Mouse (Mus musculus): Measurements from ENCODE around the gene Dnah11. TPM values are rescaled to one million over a fixed set of nuclear protein-coding genes. Genes with fewer than 3 reads are reported as not detected.

Dnah11 gene
- total and polyA plus RNA-seq, 2 experiments, result 0.12 to 0.18 TPM

- no peak overlapping the region for H3K4me3 ChIP-seq (ENCODE audit: insufficient read depth, low read depth, low read length)
- no peaks in the 10 kb centered on the region for H3K27me3 ChIP-seq (ENCODE audit: control insufficient read depth, insufficient read depth, low read length)
- WGBS, result 87% methylated on average over 1 of the region's 1 CpGs
- no peaks in the 10 kb centered on the region for H3K79me2 ChIP-seq (ENCODE audit: control insufficient read depth, insufficient read depth, low read length)
- no peak overlapping the region for H3K27ac ChIP-seq (replicated peaks; ENCODE audit: insufficient read depth, low read depth, low read length)
- H3K4me1 ChIP-seq (ENCODE audit: control insufficient read depth, insufficient read depth, low read length), result no peaks in the 10 kb centered on the region
- no peak for TF ChIP-seq POLR2A (IDR thresholded peaks at IDR 0.05; ENCODE audit: extremely low read depth, insufficient read depth, low read length)
- no peaks in the 10 kb centered on the region for H3K36me3 ChIP-seq (ENCODE audit: control insufficient read depth, insufficient read depth, low read length)
- DNase-seq (ENCODE audit: extremely low read depth, low read depth, low spot score), result no peak
- H3K9ac ChIP-seq (ENCODE audit: low read depth, low read length), result no peak overlapping the region
Observed at GRCm38 (mm10) chr12:118071667-118072066, 127.2 kb downstream of the Dnah11 start.

- 79% methylated on average over 4 of the region's 4 CpGs for WGBS
Observed at GRCm38 (mm10) chr12:118068785-118069184, 130.1 kb downstream of the Dnah11 start.

GRCm38 (mm10) chr12:118062343-118062742 is 136.5 kb downstream of the Dnah11 start:
- H3K27me3 ChIP-seq (ENCODE audit: control insufficient read depth, insufficient read depth, low read length), result no peaks in the 10 kb centered on the region
- H3K27ac ChIP-seq (replicated peaks; ENCODE audit: insufficient read depth, low read depth, low read length), result no peak overlapping the region
- no peaks in the 10 kb centered on the region for H3K4me1 ChIP-seq (ENCODE audit: control insufficient read depth, insufficient read depth, low read length)
- no peak overlapping the region for H3K4me3 ChIP-seq (ENCODE audit: insufficient read depth, low read depth, low read length)
- H3K79me2 ChIP-seq (ENCODE audit: control insufficient read depth, insufficient read depth, low read length), result no peaks in the 10 kb centered on the region
- H3K36me3 ChIP-seq (ENCODE audit: control insufficient read depth, insufficient read depth, low read length), result no peaks in the 10 kb centered on the region
- DNase-seq (ENCODE audit: extremely low read depth, low read depth, low spot score), result no peak
- 91% methylated on average over 6 of the region's 6 CpGs for WGBS
- TF ChIP-seq POLR2A (IDR thresholded peaks at IDR 0.05; ENCODE audit: extremely low read depth, insufficient read depth, low read length) (no peak), CTCF (IDR thresholded peaks at IDR 0.05; ENCODE audit: low read depth, low read length) (no peak)
- H3K9ac ChIP-seq (ENCODE audit: low read depth, low read length), result no peak overlapping the region

More at GRCm38 (mm10) chr12:118068785-118069184, 130.1 kb downstream of the Dnah11 start:
- Histone ChIP-seq H3K27me3 (ENCODE audit: control insufficient read depth, insufficient read depth, low read length) (no peaks in the 10 kb centered on the region), H3K4me1 (ENCODE audit: control insufficient read depth, insufficient read depth, low read length) (no peaks in the 10 kb centered on the region), H3K27ac (replicated peaks; ENCODE audit: insufficient read depth, low read depth, low read length) (no peak overlapping the region), H3K9ac (ENCODE audit: low read depth, low read length) (no peak overlapping the region), H3K4me3 (ENCODE audit: insufficient read depth, low read depth, low read length) (no peak overlapping the region), H3K36me3 (ENCODE audit: control insufficient read depth, insufficient read depth, low read length) (no peaks in the 10 kb centered on the region), H3K79me2 (ENCODE audit: control insufficient read depth, insufficient read depth, low read length) (no peaks in the 10 kb centered on the region)
- DNase-seq (ENCODE audit: extremely low read depth, low read depth, low spot score), result no peak
- no peak for TF ChIP-seq CTCF (IDR thresholded peaks at IDR 0.05; ENCODE audit: low read depth, low read length)
- TF ChIP-seq POLR2A (IDR thresholded peaks at IDR 0.05; ENCODE audit: extremely low read depth, insufficient read depth, low read length), result no peak

- no peaks in the 10 kb centered on the region for H3K79me2 ChIP-seq (ENCODE audit: control insufficient read depth, insufficient read depth, low read length)
- no peaks in the 10 kb centered on the region for H3K4me1 ChIP-seq (ENCODE audit: control insufficient read depth, insufficient read depth, low read length)
- no peak for TF ChIP-seq CTCF (IDR thresholded peaks at IDR 0.05; ENCODE audit: low read depth, low read length)
- TF ChIP-seq POLR2A (IDR thresholded peaks at IDR 0.05; ENCODE audit: extremely low read depth, insufficient read depth, low read length), result no peak
- H3K36me3 ChIP-seq (ENCODE audit: control insufficient read depth, insufficient read depth, low read length), result no peaks in the 10 kb centered on the region
- H3K27ac ChIP-seq (replicated peaks; ENCODE audit: insufficient read depth, low read depth, low read length), result no peak overlapping the region
- DNase-seq (ENCODE audit: extremely low read depth, low read depth, low spot score), result peak; percentile 8
- H3K27me3 ChIP-seq (ENCODE audit: control insufficient read depth, insufficient read depth, low read length), result no peaks in the 10 kb centered on the region
- WGBS, result 82% methylated on average over 10 of the region's 10 CpGs
- no peak overlapping the region for H3K4me3 ChIP-seq (ENCODE audit: insufficient read depth, low read depth, low read length)
- H3K9ac ChIP-seq (ENCODE audit: low read depth, low read length), result no peak overlapping the region
Observed at GRCm38 (mm10) chr12:118056876-118057275, 142.0 kb downstream of the Dnah11 start.

- H3K9ac ChIP-seq (ENCODE audit: low read depth, low read length), result no peak overlapping the region
- H3K27me3 ChIP-seq (ENCODE audit: control insufficient read depth, insufficient read depth, low read length), result no peaks in the 10 kb centered on the region
- 86% methylated on average over 4 of the region's 4 CpGs for WGBS
- H3K36me3 ChIP-seq (ENCODE audit: control insufficient read depth, insufficient read depth, low read length), result no peaks in the 10 kb centered on the region
- no peak for DNase-seq (ENCODE audit: extremely low read depth, low read depth, low spot score)
- TF ChIP-seq POLR2A (IDR thresholded peaks at IDR 0.05; ENCODE audit: extremely low read depth, insufficient read depth, low read length) (no peak), CTCF (IDR thresholded peaks at IDR 0.05; ENCODE audit: low read depth, low read length) (no peak)
- H3K4me3 ChIP-seq (ENCODE audit: insufficient read depth, low read depth, low read length), result no peak overlapping the region
- H3K27ac ChIP-seq (replicated peaks; ENCODE audit: insufficient read depth, low read depth, low read length), result no peak overlapping the region
- H3K4me1 ChIP-seq (ENCODE audit: control insufficient read depth, insufficient read depth, low read length), result no peaks in the 10 kb centered on the region
- no peaks in the 10 kb centered on the region for H3K79me2 ChIP-seq (ENCODE audit: control insufficient read depth, insufficient read depth, low read length)
Observed at GRCm38 (mm10) chr12:118045381-118045780, 153.5 kb downstream of the Dnah11 start.

- Histone ChIP-seq H3K4me1 (ENCODE audit: control insufficient read depth, insufficient read depth, low read length) (no peaks in the 10 kb centered on the region), H3K4me3 (ENCODE audit: insufficient read depth, low read depth, low read length) (no peak overlapping the region), H3K27me3 (ENCODE audit: control insufficient read depth, insufficient read depth, low read length) (no peaks in the 10 kb centered on the region), H3K36me3 (ENCODE audit: control insufficient read depth, insufficient read depth, low read length) (no peaks in the 10 kb centered on the region), H3K9ac (ENCODE audit: low read depth, low read length) (no peak overlapping the region), H3K27ac (replicated peaks; ENCODE audit: insufficient read depth, low read depth, low read length) (no peak overlapping the region), H3K79me2 (ENCODE audit: control insufficient read depth, insufficient read depth, low read length) (no peaks in the 10 kb centered on the region)
- TF ChIP-seq POLR2A (IDR thresholded peaks at IDR 0.05; ENCODE audit: extremely low read depth, insufficient read depth, low read length), result no peak
- TF ChIP-seq CTCF (IDR thresholded peaks at IDR 0.05; ENCODE audit: low read depth, low read length), result no peak
- 95% methylated on average over 1 of the region's 1 CpGs for WGBS
- no peak for DNase-seq (ENCODE audit: extremely low read depth, low read depth, low spot score)
Observed at GRCm38 (mm10) chr12:118043130-118043647, 155.7 kb downstream of the Dnah11 start.

Data from liver, adult 2 months (tissue).